Mouse (Mus musculus) gastrocnemius, postnatal 4 days (tissue): ENCODE results near the gene Dchs2. TPM values are rescaled to one million over a fixed set of nuclear protein-coding genes. Genes with fewer than 3 reads are reported as not detected.
"Not testable (repeated sequence)": the region's sequence is repeated elsewhere in the genome, so short reads cannot be mapped to it uniquely, and the experiment has no call there.

ENCODE experiments used
- DNase-seq, 2 experiments: peaks; one replicate each; pipeline ENCODE4 v3.0.0; 2021 to 2022; ENCODE audit warnings: low spot score in 2 of 2, mixed read lengths in 2 of 2
- long read RNA-seq, 2 experiments: library from polyadenylated mRNA; stranded (forward); transcript quantifications; one replicate each; pipeline ENCODE4 v2.0.0; 2021
- total RNA-seq, 2 experiments: library from RNA; stranded (reverse); gene quantifications; 2 replicates each; pipeline ENCODE4 v1.2.3; 2021

Dchs2 gene
- total RNA-seq = 10 to 100 TPM; 17.1 to 18.0 TPM
- long read RNA-seq, experiment 1, partial matches to known transcripts = 3 of 6 reads
- long read RNA-seq, experiment 1, other reads (novel, unspliced or antisense) = 3 of 6 reads
- long read RNA-seq, experiment 2, partial matches to known transcripts = 1 of 4 reads
- long read RNA-seq, experiment 2, other reads (novel, unspliced or antisense) = 3 of 4 reads

- peak in 1 of 2 experiments; percentile 38 for DNase-seq
These were observed at the start of gene Dchs2 for GRCm38 (mm10) chr3:83127726-83128448. TSS of gene Dchs2 (plus strand) at chr3:83127948.

- peak in 1 of 2 experiments; percentile 44 for DNase-seq
These were observed 47.1 kb upstream of the Dchs2 start for GRCm38 (mm10) chr3:83080567-83081055.

GRCm38 (mm10) chr3:83097586-83097985, 30.2 kb upstream of the Dchs2 start:
- DNase-seq = no peak

- no peak for DNase-seq
These were observed 29.2 kb upstream of the Dchs2 start for GRCm38 (mm10) chr3:83098546-83099034.

- no peak for DNase-seq
These were observed 28.6 kb upstream of the Dchs2 start for GRCm38 (mm10) chr3:83099139-83099538.

GRCm38 (mm10) chr3:83099651-83100050, 28.1 kb upstream of the Dchs2 start:
- no peak for DNase-seq

- DNase-seq = no peak
These were observed 25.5 kb upstream of the Dchs2 start for GRCm38 (mm10) chr3:83102286-83102685.

GRCm38 (mm10) chr3:83110163-83110562, 17.6 kb upstream of the Dchs2 start:
- peak in 1 of 2 experiments; percentile 6 for DNase-seq

- peak in 1 of 2 experiments; percentile 5 for DNase-seq
These were observed 16.1 kb upstream of the Dchs2 start for GRCm38 (mm10) chr3:83111485-83112261.

- peak in 1 of 2 experiments; percentile 6 for DNase-seq
These were observed 14.9 kb upstream of the Dchs2 start for GRCm38 (mm10) chr3:83112869-83113268.

- DNase-seq = peak in 1 of 2 experiments; percentile 15
These were observed 12.8 kb upstream of the Dchs2 start for GRCm38 (mm10) chr3:83114946-83115345.

GRCm38 (mm10) chr3:83117592-83117991, 10.2 kb upstream of the Dchs2 start:
- DNase-seq = no peak

- not testable (repeated sequence) for DNase-seq
These were observed 3.8 kb upstream of the Dchs2 start for GRCm38 (mm10) chr3:83123945-83124344.

- peak; percentile 52 to 72 for DNase-seq
These were observed 541 bp upstream of the Dchs2 start for GRCm38 (mm10) chr3:83127088-83127725.

GRCm38 (mm10) chr3:83128449-83128922, 738 bp downstream of the Dchs2 start:
- peak in 1 of 2 experiments; percentile 37 for DNase-seq

- DNase-seq = no peak
These were observed 1.4 kb downstream of the Dchs2 start for GRCm38 (mm10) chr3:83129151-83129550.

GRCm38 (mm10) chr3:83136413-83136812, 8.7 kb downstream of the Dchs2 start:
- DNase-seq = no peak

- DNase-seq = no peak
These were observed 11.1 kb downstream of the Dchs2 start for GRCm38 (mm10) chr3:83138820-83139219.

GRCm38 (mm10) chr3:83145610-83146009, 17.9 kb downstream of the Dchs2 start:
- DNase-seq = no peak

- no peak for DNase-seq
These were observed 19.7 kb downstream of the Dchs2 start for GRCm38 (mm10) chr3:83147273-83148054.
